Mouse (Mus musculus): ENCODE measurements at regions not wholly inside any gene's neighbourhood (a gene's known extent, or its start where the extent isn't known, plus 50 kb on each side); places are given as distances from the start of the nearest gene placed in this dataset.

- TF ChIP-seq POLR2A (IDR thresholded peaks at IDR 0.05; ENCODE audit: borderline replicate concordance, insufficient read depth, low read length): no peak
- TF ChIP-seq CTCF (IDR thresholded peaks at IDR 0.05; ENCODE audit: borderline replicate concordance, insufficient read depth, low read depth, low read length): no peak
Observed at GRCm38 (mm10) chr10:96372616-96373346, 236.4 kb downstream of the Gm5426 start.

Measured in cerebellum, adult 2 months (tissue).